Mouse (Mus musculus) brain, embryonic 18.5 days (tissue): ENCODE data around the gene Rab3a.

Experiments used
- DNase-seq: peaks from one replicate; pipeline ENCODE4 v3.0.0-alpha.2; 2012; ENCODE audit warnings: low read depth, low spot score

The Rab3a gene

DNA sequence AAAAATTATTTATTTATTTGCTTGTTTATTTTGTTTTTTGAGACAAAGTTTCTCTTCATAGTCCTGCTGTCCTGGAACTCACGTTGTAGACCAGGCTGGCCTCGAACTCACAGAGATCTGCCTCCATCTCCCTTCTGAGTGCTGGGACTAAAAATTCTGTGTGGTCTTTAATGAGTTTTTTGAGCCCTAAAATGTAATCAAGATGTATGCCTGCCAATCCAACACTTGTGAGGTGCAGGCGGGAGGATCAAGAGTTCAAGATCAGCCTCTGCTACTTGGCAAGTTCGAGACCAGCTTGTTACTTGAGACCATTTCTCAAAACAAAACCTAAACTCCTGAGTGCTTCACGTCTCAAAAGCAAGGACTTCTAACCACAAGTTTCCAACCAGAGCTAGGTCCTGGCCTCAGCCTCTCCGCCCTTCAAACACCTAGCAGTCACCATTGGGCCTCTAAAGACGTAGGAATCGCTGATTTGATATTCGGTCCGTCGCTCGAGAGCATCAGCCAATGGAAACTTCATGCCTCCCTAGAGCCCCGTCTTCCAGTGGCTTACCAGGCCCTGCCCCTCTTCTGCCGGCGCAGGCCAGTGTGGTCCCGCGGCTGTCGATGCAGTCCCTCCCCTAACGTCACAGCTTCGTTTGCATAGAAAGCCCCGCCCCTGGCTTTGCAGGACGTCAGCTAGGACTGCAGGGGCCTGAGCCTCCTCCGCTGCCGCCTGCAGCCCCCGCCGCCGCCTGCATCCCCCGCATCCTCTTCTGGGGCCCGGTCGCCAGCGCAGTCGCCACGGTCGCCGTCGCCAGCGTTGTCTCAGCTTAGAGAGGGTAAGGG, at the start of gene Rab3a:
Gene Rab3a, plus strand, starts transcription at position 637 of the 828 bp plus-strand sequence.
- peak; percentile 96 for DNase-seq

DNA sequence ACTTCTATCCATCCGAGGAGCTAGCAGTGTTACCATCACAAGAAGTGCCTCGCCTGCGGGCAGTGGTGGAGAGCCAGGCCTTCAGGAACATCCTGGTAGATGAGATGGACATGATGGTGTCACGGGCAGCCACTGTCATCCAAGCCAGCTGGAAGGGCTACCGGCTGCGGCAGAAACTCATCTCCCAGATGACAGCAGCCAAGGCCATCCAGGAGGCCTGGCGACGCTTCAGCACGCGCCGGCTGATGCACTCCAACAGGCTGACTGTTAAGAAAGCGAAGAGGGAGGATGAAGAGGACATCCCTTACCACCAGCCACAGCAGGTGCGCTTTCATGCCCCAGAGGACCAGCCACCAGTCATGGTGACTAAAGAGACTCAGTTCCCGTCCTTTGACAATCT, 46.2 kb upstream of the Rab3a start:
- no peak for DNase-seq

DNA sequence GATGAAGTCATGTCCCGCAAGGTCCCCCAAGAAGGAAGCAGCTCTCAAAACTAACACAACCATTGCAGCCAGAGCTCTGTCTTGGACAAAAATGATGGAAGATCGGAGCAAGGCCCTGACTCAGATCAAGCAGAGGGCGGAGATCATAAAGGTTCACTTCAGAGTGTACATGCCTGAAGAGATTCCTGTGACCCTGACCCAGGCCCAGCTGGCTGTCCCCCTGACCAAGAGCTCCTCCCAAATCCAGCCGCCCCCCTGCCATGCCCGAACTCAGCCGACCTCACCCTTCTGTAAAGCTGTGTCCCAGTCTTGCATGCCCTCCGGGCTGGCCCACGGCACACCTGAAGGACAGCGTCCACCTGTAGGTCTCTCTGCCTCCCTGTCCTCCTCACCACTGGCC, 44.7 kb upstream of the Rab3a start:
- DNase-seq: no peak

DNA sequence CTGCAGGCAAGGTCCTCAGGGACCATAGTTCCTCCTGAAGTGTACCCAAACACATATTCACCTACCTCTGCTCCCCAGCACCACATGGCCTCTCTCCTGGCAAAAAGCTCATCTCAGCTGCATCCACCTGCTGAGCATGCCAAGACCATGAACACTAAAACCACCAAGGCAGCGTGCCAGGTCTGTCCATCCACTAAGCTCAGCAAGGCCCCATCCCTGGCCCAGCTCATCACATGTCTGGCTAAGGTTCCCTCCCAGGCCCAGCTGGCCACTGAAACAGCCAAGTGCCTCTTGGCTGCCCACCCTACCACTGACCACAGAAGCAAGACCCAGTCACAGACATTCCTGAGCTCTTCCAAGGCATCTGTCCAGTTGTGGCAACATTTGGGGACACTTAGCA, 44.2 kb upstream of the Rab3a start:
- DNase-seq: no peak

DNA sequence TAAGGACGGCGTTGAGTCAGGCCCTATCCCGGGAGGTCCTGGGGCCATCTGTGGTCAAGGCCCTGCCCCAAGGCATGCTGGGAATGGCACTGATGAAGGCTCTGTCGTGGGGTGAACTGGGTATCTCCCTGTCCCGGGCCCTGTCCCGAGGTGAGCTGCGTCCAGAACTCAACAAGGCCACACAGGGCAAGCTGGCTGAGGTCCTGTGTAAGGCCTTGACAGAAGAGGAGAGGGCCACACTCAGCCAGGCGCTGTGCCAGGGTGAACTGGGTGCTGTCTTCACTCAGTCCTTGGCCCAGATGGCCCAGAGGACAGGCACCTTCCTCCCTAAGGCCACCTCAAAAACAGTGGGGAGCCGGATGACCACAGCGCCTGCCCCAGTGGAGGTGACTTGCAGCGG, 43.4 kb upstream of the Rab3a start:
- no peak for DNase-seq

DNA sequence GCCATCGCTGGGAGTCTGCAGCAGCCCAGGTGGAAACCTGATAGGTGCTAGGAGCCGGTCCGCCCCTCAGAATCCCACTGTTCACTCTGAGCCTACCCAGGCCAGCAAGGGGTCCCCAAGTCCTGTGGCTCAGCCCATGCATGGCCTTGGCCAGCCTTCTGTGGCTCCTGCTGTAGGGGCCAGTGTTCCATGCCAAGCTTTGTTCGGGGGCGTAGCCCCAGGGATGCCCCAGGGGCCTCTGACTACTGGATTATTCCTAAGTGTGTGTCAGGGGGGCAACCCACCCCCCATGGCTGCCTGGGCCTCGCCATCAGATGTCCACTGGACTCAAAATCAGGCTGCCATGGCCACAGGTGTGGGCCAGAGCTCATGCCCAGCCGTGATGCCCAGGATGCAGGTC, 40.5 kb upstream of the Rab3a start:
- no peak for DNase-seq

DNA sequence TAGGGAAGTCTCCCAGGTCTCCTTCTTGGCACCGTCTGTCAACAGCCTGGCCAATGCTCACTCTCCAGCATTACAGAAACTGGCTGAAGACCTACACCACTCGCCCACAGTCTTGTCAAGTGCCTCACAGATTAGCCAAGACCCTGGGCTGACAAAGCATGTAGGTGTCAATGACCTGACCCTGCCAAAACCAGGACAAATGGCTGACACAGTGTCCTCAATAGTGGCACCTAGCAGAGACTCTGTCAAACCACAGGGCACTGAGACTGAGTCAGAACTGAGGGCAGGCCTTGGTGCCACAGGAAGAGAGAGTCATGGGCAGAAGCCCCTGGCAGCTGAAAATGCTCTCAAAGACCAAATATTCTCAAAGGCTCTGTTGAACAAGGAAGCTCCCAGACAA, 39.4 kb upstream of the Rab3a start:
- DNase-seq: no peak

DNA sequence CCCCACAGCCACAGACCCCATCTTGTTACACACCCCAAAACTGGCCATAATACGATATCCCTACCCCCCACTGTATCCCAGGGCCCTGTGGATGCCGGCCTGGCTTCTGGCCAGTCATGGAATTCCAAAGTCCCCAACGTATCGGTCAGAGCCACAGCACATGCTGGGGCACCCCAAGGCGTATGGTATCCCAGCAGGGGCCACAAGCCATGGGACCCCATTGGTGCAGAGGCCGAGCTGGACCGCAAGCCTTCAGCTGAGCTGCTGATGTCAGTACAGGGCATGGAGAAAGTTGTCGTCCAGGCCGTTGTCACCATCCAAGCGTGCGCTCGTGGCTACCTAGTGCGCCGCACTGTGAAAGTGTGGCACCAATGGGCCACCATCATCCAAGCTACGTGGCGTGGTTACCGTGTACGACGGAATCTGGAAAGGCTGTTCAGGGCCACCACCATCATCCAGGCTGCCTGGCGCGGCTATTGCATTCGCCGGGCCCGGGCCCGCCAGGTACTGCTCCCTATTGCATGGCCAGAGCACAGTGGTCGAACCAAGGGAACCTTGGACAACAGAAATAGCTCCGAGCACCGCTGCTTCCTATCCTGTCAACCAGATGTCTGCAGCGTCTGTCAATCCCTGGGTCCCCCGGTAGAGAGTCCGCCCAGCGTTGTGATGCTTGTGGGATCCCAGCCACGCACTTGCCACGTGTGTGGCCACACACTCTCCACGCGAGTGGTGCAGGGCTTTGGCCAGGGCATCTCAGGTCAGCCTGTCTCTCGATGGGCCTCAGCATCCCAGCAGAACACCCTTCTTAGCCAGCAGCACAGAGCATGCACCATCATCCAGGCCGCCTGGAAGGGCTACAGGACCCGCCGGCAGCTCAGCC, 37.7 kb upstream of the Rab3a start:
- no peak for DNase-seq

DNA sequence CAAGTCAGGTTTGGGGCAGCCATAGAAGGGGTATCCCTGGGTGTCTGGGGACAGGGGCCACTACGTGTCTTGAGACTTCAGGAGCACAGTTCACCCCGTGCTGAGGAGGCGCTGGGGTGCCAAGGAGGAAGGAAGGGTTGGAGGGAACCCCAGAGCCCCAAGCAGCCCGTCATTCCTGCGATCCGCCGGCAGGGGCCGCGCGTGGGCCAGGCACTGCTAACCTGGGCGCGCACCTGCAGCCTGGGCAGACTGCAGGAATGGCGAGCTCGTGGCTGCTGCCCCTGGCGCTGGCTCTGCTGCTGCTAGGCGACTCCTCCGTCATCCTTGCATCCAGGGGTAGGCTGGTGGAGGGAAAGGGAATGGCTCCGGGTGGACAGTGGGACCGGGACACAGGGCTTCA, 36.2 kb upstream of the Rab3a start, which contains the start of gene Gm3336:
Gene Gm3336, plus strand, starts transcription at position 247 of the 400 bp plus-strand sequence.
- DNase-seq: no peak

DNA sequence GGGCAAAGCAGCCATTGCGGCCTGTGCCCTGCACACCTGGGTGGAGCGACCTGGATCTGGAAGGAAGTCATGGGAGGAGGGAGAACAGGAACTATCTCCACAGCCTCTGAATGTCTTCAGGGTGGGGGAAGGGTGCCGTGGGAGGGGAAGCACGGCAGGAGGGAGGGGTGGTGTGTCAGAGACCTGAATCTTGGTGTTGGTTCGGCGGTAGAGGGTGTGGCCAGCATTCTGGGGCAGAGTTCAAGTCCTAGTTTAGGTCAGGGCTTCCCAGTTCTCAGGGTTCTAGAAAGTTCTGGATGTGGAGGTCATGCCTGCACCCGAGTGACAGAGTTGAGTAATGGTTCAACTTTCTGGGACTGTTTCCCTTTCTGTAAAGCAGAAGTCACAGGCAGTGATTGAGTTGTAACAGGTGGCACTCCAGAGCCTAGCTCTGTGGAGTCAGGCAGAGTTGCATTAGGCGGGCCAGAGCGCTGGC, 34.6 kb upstream of the Rab3a start:
- no peak for DNase-seq

DNA sequence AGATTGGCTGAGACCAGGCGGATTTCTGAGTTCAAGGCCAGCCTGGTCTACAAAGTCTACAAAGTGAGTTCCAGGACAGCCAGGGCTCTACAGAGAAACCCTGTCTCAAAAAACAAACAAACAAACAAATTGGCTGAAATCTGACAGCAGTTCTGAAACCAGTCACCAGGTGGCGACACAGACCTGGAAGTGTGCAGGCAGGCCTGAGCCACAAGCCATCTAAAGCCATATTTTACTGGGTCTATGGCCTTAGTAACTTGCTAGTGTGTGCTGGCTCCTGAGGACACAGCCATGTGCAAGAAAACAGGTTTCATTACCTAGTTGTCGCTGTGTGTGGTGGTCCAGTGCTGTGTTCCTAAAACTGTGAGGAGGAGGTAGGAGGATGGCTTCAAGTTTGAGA, 33.7 kb upstream of the Rab3a start:
- DNase-seq: no peak

DNA sequence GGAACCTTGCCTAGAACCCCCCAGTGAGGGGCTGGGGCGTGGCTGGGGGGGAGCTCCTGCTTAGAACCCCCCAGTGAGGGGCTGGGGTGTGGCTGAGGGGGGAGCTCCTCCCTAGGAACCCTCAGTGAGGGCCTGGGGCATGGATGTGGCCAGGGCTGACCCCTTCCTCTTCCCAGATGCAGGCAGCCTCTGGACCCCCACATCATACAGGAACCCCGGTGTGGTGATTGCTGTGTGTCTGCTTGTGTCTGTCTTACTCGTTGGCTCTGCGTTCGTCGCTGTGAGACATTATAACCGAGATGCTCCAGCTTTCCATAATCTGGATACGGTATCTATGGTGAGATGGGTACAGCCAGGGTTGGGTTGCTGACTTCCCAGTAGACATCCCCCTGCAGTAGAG, 32.9 kb upstream of the Rab3a start:
- no peak for DNase-seq

DNA sequence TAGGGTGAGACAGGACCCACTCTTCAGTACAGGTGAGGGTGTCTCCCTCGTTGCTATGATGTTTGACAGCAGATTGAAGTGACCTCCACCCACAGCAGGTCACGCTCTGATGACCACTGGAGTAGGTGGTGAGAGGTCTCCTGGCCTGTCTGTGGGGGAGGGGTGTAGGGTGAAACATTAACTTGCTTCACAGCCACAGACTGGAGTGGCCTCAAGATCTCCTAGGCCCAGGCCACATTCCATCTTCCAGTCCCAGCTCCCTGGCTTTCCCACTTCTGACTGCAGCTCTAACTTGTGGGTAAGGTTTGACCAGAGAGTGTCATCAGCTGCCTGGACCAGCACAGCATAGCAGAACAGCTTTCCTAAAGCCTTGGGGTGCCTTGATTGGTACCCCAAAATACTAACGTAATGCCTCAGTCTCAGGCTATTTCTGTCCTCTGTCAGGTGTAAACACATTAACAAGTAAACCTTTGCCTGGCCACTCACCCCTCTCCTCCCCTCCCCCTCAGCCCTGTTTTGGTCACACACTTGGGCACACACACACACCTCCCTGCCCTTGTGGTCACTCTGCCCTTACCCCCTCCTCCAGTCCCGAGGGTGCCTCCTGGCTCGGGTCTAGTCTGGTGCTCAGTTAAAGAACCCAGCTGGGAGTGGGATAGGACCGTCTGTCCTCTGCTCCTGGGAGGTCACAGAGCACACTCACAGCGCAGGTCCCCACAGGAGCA, 30.8 kb upstream of the Rab3a start, which contains the start of gene Pde4c:
Gene Pde4c, plus strand, starts transcription at position 235 of the 725 bp plus-strand sequence.
- DNase-seq: no peak

DNA sequence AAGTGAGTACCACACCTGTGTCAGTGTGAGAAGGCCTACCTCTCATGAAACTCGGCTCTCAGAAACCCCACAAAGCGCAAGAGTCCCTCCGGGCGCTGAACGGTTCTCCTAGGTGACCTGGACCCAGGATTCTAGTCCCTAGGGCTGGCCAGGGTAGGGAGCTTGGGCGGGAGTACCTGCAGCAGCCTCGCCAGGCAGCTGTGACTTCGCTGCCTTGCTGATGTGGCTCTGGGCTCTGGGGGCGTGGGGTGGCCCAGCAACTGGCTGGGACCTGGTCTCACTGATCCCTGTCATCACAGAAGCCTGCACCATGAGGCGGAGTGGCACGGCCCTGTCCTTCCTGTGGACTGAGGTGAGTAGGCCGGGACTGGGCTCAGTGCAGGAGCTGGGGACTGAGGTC, 30.3 kb upstream of the Rab3a start:
- DNase-seq: no peak

DNA sequence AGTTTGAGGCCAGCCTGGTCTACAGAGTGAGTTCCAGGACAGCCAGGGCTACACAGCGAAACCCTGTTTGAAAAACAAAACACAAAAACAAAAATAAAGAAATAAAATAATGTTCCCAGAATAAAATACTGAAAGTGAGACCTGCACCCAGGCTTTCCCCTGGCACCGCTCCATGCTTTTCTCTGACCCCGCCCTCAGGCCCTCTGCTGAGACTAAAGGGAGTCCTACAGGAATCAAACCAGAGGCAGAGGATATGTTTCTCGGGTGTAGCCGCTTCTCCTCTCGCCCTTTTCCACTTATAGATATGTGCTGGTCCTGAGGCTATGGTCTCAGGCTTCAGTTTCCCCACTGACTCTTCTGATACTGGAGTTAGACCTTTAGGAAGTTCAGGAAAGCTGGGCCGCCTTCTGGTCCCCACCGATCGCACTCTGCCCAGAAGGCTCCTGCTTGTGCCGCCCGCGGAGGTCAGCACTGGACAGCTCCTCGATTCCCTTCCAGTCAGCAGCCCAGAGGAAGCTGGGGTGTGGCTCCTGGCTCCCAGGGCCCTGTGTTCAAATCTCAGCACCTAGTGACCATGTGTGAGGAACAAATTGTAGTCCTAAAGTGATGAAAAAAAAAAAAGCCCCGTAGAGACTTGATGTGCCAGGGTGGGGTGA, 28.6 kb upstream of the Rab3a start:
- no peak for DNase-seq

DNA sequence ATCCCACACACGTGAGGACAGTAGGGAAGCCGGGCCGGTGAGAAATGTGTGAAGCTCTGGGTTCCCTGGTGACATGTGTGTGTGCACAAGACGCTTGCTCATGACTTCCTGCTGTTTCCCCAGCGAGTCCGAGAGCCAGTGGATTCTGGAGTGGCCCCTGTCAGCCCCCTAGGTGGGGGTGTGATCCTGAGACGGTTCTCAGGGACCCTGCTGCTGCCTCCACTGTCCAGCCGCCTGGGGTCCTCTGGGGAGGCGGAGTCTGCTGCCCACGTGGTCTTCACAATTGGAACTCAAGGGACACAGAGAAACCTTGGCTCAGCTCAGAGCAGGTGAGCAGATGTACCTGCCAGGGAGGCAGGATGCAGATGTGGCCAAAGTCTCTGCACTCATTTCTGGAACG, 27.8 kb upstream of the Rab3a start:
- DNase-seq: no peak

DNA sequence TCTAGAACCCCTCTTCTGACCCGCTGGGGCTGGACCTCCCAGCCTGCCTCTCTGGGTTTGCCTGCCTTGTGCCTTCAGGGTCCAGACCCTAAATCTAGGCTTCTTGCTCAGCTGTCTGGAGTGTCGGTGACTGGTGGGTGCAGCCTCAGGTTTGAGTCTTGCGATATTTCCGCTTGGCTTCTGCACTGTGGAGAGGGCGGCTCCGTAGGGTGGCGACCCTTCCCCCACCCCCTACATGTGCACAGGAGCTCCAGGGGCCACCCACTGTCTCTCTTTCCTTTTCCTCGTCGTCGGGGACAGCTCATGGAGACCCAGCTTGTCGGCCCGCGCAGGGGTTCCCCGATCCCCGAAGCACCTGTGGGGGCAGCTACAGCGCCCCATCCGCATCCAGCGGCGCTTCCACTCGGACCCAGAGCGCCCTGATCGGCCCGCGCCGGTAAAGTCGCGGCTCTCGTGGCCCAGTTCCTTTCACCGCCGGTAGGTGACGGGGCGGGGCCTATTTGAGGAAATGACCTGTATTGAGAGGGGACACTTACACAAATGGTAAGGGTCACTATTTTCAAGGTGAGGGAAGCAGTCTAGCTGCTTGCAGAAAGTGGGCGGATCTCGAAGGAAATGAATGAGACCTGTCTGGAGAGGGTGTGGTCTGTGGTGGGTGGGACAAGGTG, 24.5 kb upstream of the Rab3a start:
- no peak for DNase-seq

DNA sequence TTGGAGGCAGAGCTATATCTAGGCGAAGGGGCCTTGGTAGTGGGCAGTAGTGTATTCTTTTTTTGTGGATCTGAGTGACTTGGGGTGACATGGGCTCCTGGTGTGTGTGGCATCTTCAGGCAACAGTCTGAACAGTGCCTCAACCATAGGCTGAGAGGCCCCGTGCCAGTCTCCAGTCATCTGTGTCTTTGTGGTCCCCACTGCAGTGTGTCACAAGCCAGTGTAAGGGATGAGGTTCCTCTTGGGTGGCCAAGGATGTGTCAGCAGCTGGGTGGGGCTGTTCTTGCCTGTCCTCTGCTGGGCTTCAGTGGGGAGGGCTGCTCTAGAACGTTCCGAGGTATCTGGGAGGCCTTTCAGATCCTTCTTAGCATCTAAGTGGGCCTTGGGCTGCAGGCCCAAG, 23.5 kb upstream of the Rab3a start:
- no peak for DNase-seq

DNA sequence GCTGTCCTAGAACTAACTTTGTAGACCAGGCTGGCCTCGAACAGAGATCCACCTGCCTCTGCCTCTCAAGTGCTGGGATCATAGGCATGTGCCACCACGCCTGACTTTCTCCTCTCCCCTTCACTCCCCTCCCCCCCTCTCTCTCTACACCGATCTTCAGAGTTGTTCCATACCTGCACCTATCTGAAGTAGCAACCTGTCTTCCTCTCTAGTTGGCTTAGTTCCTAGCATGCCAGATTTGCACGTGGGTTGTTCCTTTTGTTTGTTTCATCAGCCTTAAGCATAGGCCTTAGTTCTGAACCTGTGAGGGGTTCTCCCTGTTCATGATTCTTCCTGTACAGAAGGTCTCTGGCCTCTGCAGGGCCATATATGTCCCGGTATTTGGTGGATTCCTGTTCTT, 16.8 kb upstream of the Rab3a start:
- no peak for DNase-seq

DNA sequence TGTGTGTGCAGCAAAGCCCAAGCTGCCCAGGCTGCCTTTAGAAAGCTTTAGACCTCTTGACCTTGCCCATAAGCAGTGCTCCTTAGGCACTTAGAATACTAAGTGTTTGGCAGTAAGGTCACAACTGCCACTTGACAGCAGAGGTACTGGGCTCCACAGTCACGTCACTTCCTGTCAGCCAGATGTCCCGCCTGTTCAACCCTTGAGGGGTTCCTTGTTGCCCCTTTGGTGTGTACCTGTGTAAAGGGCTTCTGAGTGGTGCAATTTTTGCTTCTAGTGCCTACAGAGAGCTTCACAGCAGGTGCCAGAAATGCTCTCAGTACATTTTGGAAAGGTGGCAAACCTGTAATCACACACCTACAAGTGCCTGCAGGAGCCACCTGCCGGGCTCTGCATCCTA, 16.3 kb upstream of the Rab3a start:
- no peak for DNase-seq

DNA sequence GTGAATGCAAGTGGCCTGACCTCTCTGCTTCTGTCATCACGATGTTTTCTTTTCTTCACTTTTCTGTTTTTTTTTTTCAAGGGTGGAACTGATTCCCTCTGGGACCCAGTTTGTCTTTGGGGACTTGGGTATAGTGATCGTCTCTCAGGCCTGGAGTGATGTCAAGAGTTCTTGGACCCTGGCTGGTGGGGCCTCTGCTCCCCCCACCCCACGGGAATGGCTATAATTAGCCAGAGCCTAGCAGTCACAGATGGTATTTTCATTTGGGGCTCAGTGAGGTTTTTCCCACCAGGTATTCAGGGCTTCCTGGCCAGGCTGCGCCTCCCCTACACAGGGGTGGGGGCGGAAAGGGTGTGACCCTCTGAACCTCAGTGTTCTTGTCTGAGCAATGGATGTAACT, 12.8 kb upstream of the Rab3a start:
- no peak for DNase-seq
